Mouse (Mus musculus): ENCODE measurements at regions not wholly inside any gene's neighbourhood (a gene's known extent, or its start where the extent isn't known, plus 50 kb on each side); places are given as distances from the start of the nearest gene placed in this dataset.

GRCm38 (mm10) chr17:63575316-63576007 is 75.6 kb upstream of the Fbxl17 start:
- DNase-seq, result peak; percentile 15

DNA sequence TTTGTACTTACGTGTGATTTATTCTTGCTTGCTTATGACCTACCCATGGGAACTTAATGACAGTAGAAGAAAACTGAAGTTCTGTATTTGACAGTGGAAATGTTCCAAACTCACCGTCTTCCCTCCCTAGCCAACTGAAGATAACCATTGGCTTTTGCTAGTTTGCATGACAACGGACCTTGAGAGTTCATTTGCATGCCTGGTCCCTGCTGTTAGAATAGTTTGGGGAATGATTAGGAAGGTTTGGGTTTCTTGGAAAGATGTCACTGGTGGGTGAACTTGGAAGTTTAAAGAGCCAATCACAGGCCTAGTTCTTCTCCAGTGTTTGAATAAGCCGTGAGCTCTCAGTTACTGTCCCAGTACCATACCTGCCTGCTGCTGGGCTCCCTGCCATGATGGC is 83.1 kb upstream of the Fbxl17 start:
- DNase-seq, result no peak

- peak; percentile 23 for DNase-seq
Observed at GRCm38 (mm10) chr17:63607021-63607751, 107.4 kb upstream of the Fbxl17 start.

DNA sequence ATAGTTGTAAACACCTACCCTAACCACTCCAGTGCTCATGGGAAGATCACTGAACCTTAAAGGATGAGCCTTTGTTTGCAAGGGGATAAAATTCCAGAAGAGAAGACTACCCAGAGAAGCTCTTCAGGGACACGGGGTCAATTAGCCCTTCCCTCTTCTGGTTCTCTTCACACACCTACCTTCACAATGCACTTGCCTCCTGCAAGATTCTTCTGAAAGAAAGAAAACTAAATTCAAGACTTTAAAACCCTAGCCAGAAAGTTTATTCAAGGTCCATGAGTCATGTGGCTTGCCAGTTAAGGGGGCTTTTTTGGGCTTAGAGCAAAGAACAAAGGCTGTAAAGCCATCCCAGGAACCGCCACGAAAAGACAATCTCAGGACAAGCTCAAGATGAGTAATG is 122.9 kb upstream of the Fbxl17 start:
- no peak for DNase-seq

GRCm38 (mm10) chr17:63637598-63637997 is 137.8 kb upstream of the Fbxl17 start:
- DNase-seq, result no peak

DNA sequence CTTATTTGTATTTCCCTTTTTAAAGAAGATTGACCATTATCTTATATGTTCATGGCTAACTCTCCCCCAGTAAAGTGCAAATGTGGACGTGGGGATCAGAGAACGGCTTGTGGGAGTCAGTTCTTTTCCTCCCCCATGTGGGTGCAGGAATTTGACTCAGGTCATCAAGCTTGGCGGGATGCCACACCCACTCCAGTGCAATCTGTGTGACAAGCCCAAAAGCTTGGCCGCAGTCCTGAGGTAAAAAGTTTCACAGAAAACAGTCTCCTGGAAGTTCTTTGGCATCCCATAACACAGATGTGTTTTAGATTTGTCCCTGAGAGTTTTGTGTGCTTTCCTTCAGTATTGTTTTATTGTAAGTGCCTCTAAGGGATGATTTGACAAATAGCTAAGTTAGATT is 144.6 kb upstream of the Fbxl17 start:
- peak; percentile 9 for DNase-seq

- DNase-seq, result no peak
Observed at GRCm38 (mm10) chr17:63657687-63658086, 157.9 kb upstream of the Fbxl17 start.

DNA sequence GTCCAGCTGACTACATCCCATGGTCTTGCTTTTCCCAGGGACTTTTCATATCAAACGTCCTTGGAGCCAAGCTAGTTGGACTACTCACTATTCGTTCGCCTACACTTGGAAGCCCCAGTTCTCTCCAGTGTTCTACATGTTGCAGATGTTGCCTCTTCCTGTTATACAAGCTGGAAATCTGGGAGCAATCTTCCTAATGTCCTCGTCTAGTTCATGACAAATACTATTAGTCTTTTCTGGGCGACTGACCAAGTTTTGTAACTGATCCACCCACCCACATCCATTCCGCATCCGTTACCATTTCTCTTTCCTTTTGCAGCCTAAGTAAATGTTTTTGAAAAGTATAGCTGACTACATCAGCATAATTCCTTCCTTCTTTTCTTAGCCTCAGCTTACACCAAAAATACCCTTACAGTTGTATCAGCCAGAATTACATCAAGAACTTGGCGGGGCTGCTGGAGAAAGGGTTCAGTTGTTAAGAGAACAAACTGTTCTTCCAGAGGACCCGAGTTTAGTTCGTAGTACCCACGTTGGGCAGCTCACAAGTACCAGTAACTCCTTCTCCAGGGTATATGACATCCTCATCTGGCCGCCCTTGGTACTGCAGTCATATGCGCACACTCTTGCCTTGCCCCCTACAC is 161.1 kb upstream of the Fbxl17 start:
- DNase-seq, result peak; percentile 56

- DNase-seq, result peak; percentile 39
Observed at GRCm38 (mm10) chr17:63661584-63661983, 161.8 kb upstream of the Fbxl17 start.

- no peak for DNase-seq
Observed at GRCm38 (mm10) chr17:63662251-63662650, 162.4 kb upstream of the Fbxl17 start.

DNA sequence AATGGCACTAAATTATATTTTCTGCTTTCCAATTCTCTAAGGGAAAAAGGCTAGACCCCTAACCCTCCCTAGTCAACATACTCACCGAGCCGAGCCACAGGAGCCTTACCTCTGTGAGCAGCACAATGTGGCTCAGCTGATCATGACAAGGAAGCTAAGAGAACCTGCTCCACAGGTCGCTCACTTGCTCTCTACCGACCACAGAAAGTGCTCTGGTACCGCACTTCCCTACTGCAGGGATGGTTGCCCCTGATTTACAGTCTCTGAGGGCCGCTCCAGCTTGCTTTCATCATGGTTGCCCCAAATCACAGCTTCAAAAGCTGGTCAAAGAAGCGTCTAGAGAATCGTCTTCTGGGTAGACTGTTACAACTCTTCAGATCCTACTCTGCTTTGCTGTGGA is 177.0 kb upstream of the Fbxl17 start:
- DNase-seq, result no peak

DNA sequence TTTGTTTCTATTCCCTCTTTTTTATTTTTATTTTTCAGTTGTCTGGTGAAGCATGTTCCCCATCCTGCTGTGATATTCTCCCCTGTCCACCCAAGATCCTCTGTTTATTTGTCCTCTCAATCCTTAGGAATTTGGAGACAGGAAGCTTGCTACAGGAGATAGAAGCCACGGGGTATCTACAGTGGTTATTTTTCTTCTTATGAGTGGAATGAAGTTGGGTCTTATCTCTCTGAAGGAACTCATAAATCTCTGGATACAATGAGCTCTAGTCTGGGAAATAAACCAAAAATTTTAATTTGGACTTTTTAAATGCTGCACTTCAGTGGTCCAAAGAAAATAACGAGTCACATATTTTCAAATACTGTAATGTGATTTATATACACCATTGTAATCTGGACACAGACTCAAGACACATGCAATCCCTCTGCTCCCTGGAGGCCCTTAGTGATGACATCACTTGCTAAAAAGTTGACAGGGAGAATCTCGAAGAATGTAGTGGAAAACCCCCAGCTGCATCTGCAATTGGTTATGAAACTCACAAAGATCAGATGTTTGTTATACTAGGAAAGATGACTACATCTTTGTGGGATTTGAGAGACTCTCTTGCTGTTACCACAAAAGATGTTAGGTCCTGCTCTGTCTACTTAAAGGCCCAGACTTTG is 178.3 kb upstream of the Fbxl17 start:
- DNase-seq, result peak; percentile 47

GRCm38 (mm10) chr17:63680479-63680878 is 180.7 kb upstream of the Fbxl17 start:
- DNase-seq, result no peak

DNA sequence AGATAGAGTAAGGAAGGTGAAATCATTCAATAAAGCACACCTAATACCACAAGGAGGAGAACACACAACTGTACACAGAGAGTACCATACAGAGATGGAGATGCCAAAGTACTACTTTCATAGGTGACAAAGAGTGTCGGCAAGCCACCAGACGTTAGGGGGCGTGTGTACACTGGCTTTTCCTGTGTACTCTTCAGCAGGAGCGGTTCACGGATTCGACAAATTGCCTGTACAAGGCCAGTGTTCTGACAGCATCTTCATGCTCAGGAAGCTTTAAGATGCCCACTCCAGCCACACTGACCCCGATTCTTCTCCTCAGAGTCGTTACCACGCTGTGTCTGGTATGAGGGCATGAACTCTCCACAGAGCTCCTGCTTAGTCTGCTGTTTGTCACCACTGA is 179.5 kb upstream of the Fer start:
- no peak for DNase-seq

- DNase-seq, result no peak
Observed at GRCm38 (mm10) chr17:63684026-63684425, 178.8 kb upstream of the Fer start.

GRCm38 (mm10) chr17:63685956-63686355 is 176.9 kb upstream of the Fer start:
- no peak for DNase-seq

DNA sequence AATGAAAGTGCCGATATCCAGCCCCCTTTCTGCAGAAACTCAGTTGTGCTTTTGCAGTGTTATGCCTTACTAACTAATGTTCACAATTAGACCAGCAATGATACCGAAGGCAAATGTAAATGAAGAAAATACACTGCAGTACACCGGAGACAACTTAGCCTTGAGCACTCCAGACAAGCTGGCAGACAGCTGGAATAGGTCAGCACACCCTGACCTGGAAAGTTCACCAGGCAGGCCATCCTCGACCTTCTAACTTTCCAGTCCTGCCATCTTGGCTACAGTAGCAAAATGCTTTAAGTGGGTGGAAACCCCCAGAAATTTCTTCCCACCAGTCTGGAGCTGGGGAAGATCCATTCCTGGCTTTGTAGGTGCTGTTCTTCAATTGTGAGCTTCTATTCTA is 176.5 kb upstream of the Fer start:
- no peak for DNase-seq

DNA sequence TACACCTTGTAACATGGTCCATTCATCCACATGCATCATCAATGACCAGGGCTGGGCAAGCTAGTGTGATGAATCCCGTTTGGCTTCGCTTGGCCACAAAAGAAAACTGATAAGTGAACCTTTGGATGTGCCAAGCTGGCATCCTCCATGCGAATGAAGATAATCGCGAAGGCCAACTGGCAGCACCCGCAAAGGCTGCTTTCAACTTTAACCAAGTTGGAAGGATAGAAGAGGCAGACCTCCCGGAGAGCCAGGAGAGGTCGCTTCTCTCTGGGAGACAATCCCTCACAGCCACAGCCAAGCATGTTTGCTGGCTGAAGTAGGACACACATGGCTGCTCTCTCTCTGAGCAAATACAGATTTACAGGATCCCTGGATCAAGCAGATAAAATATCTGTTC is 173.6 kb upstream of the Fer start:
- DNase-seq, result no peak

DNA sequence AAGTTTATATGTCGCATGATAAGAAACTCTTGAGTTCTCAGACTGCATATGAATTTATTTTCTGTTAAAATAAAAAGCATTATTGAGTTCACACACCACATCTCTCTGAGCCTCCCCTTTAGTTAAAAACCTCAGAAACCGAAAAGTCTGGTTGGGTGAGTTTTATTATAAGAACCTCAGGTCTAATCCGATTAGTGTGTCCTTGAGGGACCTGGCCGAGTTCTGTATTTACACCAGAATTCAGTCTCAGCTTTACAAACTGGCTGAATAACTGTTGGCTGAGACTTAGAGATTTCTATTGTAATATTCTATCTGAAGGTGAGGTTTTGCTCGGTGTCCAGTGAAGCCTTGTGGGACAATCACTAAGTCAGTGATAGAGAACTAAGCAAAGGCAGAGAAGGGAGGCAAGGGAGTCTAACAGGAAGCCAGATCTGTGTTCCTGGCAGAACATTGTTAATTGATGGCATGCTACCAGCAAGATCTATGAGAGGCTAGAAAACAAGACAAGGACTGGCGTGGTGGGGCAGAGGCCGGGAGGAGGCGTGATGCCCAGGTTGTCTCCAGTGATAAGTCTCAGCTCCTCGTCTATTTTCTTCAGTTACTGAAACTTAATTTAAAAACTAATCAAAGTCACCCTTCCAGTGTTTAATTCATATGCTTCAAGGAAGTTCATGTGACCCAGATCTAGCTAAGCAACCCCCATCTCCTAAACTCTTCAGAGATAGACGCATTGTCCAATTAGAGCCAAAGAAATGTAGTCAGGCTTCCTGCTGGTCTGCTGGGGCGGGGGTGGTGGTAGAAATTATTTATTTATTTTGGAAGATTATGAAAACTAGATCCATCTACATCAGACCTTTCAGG is 171.8 kb upstream of the Fer start:
- no peak for DNase-seq

DNA sequence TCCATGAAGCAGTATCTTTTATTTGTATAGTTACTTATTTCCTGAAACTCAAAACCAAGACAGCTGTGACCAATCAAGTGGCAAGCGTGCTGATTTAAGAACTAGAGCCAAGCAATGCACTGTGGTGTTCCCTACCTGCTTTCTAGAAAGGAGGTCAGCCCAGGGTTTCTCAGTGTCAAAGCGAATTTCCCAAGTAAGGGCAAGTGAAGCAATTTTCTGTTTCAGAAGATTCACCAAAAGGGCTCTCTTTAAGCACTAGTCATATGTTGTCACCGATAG is 171.2 kb upstream of the Fer start:
- peak; percentile 35 for DNase-seq

- no peak for DNase-seq
Observed at GRCm38 (mm10) chr17:63693274-63693673, 169.6 kb upstream of the Fer start.

DNA sequence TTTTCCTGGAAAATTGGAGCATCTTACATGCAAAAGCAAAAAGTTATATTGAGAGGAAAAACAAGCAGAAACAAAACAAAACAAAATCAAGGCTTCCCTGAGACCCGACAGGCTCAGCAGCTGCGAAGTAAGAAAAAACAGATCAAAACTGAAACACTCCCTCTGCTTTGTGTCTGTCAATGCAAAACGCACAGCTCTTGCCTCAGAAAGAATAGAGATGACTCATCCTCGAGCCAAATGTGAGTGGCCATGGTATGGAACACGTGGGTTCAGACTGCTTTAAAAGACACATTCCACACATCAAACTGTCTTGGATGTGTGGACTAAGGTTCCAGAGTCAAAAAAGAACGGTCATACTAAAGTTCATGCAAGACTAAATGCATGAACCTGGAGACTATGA is 163.3 kb upstream of the Fer start:
- no peak for DNase-seq

GRCm38 (mm10) chr17:63704991-63705390 is 157.9 kb upstream of the Fer start:
- no peak for DNase-seq

Data from lung, postnatal 36 days (tissue).